ENCODE assay signal across 13 mouse cellular contexts in genomic region chr7:55995013-55995412, GRCm38 (mm10). TPM values are rescaled to one million over a fixed set of nuclear protein-coding genes. Genes with fewer than 3 reads are reported as not detected.
DNase-seq lines count a peak whose midpoint lies in the region; ATAC-seq and TF ChIP-seq lines count a peak whose summit lies in the region.
"Had no signal": no experiment of that assay in that cellular context is flagged by ENCODE, and none has a peak within 500 bp of the region (broad histone marks: within the 10 kb centered on the region; RNA-seq: fewer than 3 reads in every experiment).

No protein-coding gene starts in this region.

- no peak overlapping the region for H3K4me3 ChIP-seq in neural tube, embryonic 12.5 days
- H3K4me3 ChIP-seq in hindbrain, postnatal 0 days (ENCODE audit: low read length), result no peak overlapping the region
- H3K4me3 ChIP-seq in midbrain, postnatal 0 days (ENCODE audit: low read depth, low read length), result no peak overlapping the region
- H3K4me3 ChIP-seq: liver, embryonic 12.5 days had no signal

- H3K9ac ChIP-seq in neural tube, embryonic 12.5 days, result no peak overlapping the region
- no peak overlapping the region for H3K9ac ChIP-seq in hindbrain, postnatal 0 days (replicated peaks; ENCODE audit: low read length)
- no peak overlapping the region for H3K9ac ChIP-seq in midbrain, postnatal 0 days (replicated peaks; ENCODE audit: low read length, poor library complexity, severe bottlenecking)
- H3K9ac ChIP-seq: liver, embryonic 12.5 days had no signal

- DNase-seq in adrenal gland, adult 2 months, result peak; percentile 3
- DNase-seq in adrenal gland, postnatal 10 days, result no peak
- no peak for DNase-seq in neural tube, embryonic 10.5 days (ENCODE audit: extremely low spot score, low spot score)
- peak; percentile 65 for DNase-seq in hindbrain, postnatal 0 days (ENCODE audit: low spot score)
- peak; percentile 65 for DNase-seq in midbrain, postnatal 0 days (ENCODE audit: low spot score)
- DNase-seq in thymus, postnatal 10 days (ENCODE audit: low spot score in 2 of 2), result no peak
- DNase-seq in ovary, postnatal 10 days (ENCODE audit: low spot score), result no peak
- DNase-seq: adrenal gland, postnatal 14 days; cerebellum, postnatal 14 days; kidney, postnatal 25 days; lung, postnatal 36 days had no signal

- no peak overlapping the region for H3K27ac ChIP-seq in neural tube, embryonic 12.5 days
- H3K27ac ChIP-seq in hindbrain, postnatal 0 days, result 0 out of 2 replicates have a peak overlapping the region, but pooled peaks have one; percentile 36
- no peak overlapping the region for H3K27ac ChIP-seq in midbrain, postnatal 0 days (ENCODE audit: low read depth, low read length)

- 0 out of 2 replicates have a peak, but pooled peaks have one; percentile 44 for ATAC-seq in neural tube, embryonic 12.5 days (ENCODE audit: low FRiP score, low read depth)
- ATAC-seq in hindbrain, postnatal 0 days, result peak; percentile 90
- ATAC-seq in midbrain, postnatal 0 days (ENCODE audit: low FRiP score), result peak; percentile 70
- ATAC-seq: liver, embryonic 12.5 days had no signal

- WGBS in neural tube, embryonic 12.5 days, result 49% methylated on average over 4 of the region's 4 CpGs
- WGBS in hindbrain, postnatal 0 days, result 16% methylated on average over 4 of the region's 4 CpGs
- WGBS in midbrain, postnatal 0 days, result 12% methylated on average over 4 of the region's 4 CpGs

- no peak overlapping the region for H3K4me2 ChIP-seq in neural tube, embryonic 12.5 days (replicated peaks)
- no peak overlapping the region for H3K4me2 ChIP-seq in hindbrain, postnatal 0 days (ENCODE audit: low read depth, low read length)
- no peak overlapping the region for H3K4me2 ChIP-seq in midbrain, postnatal 0 days (ENCODE audit: low read depth, low read length, poor library complexity, severe bottlenecking)
- H3K4me2 ChIP-seq: liver, embryonic 12.5 days had no signal

- H3K4me1 ChIP-seq in neural tube, embryonic 12.5 days, result peaks cover 5% of the 10 kb centered on the region; the same call in 1 of the 2 replicates
- H3K4me1 ChIP-seq in hindbrain, postnatal 0 days (ENCODE audit: insufficient read depth, low read length), result peaks cover 4% of the 10 kb centered on the region; the same call in 1 of the 2 replicates
- peaks cover 4% of the 10 kb centered on the region; the same call in 1 of the 2 replicates for H3K4me1 ChIP-seq in midbrain, postnatal 0 days (ENCODE audit: insufficient read depth, low read length)

- H3K27me3 ChIP-seq in neural tube, embryonic 12.5 days (replicated peaks), result no peaks in the 10 kb centered on the region
- H3K27me3 ChIP-seq in hindbrain, postnatal 0 days (ENCODE audit: insufficient read depth, low read length), result no peaks in the 10 kb centered on the region
- H3K27me3 ChIP-seq in midbrain, postnatal 0 days (ENCODE audit: insufficient read depth, low read length), result no peaks in the 10 kb centered on the region
- H3K27me3 ChIP-seq: liver, embryonic 12.5 days had no signal

- no peaks in the 10 kb centered on the region for H3K36me3 ChIP-seq in neural tube, embryonic 12.5 days
- H3K36me3 ChIP-seq in hindbrain, postnatal 0 days (ENCODE audit: insufficient read depth, low read length), result no peaks in the 10 kb centered on the region
- peaks cover 3% of the 10 kb centered on the region; the same call in 1 of the 2 replicates for H3K36me3 ChIP-seq in midbrain, postnatal 0 days (ENCODE audit: insufficient read depth, low read length)

- no peak for TF ChIP-seq CTCF in hindbrain, postnatal 0 days (IDR thresholded peaks at IDR 0.05; ENCODE audit: low read depth)
- TF ChIP-seq CTCF in midbrain, postnatal 0 days (IDR thresholded peaks at IDR 0.05), result peak; percentile 19

- no peaks in the 10 kb centered on the region for H3K9me3 ChIP-seq in neural tube, embryonic 12.5 days
- no peaks in the 10 kb centered on the region for H3K9me3 ChIP-seq in hindbrain, postnatal 0 days (ENCODE audit: low read length)
- H3K9me3 ChIP-seq in midbrain, postnatal 0 days (ENCODE audit: low read length), result no peaks in the 10 kb centered on the region
- H3K9me3 ChIP-seq: liver, embryonic 12.5 days had no signal

RNA-seq across cellular contexts. Expression of gene Nipa1, which starts 24.7 kb away (rescaled TPM):
- 10 to 100 TPM in 1 of 2 experiments, 1 to 10 TPM in 1; 4.8 to 10.6 TPM for total RNA-seq in adrenal gland, adult 2 months (2021)
- 3.3 and 4.1 TPM in 2 replicates for polyA plus RNA-seq in adrenal gland, adult 2 months (2012; rRNA removed)
- 1 to 10 TPM; 6.7 to 6.8 TPM for total RNA-seq in adrenal gland, postnatal 10 days (2021)
- polyA plus RNA-seq in neural tube, embryonic 12.5 days (2016; fragmentation: Nextera tagmentation; extraction: Ambion mirVana), result 16.8 and 18.4 TPM in 2 replicates
- 43.5 and 48.0 TPM in 2 replicates for total RNA-seq in hindbrain, postnatal 0 days (2014; rRNA removed)
- polyA plus RNA-seq in hindbrain, postnatal 0 days (2015; fragmentation: Nextera tagmentation; extraction: Ambion mirVana), result 30.7 and 31.4 TPM in 2 replicates
- 48.1 and 48.9 TPM in 2 replicates for total RNA-seq in midbrain, postnatal 0 days (2014; rRNA removed)
- 30.3 and 31.7 TPM in 2 replicates for polyA plus RNA-seq in midbrain, postnatal 0 days (2015; fragmentation: Nextera tagmentation; extraction: Ambion mirVana)

RNA-seq across cellular contexts. Expression of gene Nipa2, which starts 32.7 kb away (rescaled TPM):
- 10 to 100 TPM; 29.6 to 41.9 TPM for total RNA-seq in adrenal gland, adult 2 months (2021)
- 37.4 and 42.5 TPM in 2 replicates for polyA plus RNA-seq in adrenal gland, adult 2 months (2012; rRNA removed)
- 10 to 100 TPM; 48.1 to 49.8 TPM for total RNA-seq in adrenal gland, postnatal 10 days (2021)
- polyA plus RNA-seq in neural tube, embryonic 12.5 days (2016; fragmentation: Nextera tagmentation; extraction: Ambion mirVana), result 52.3 and 54.5 TPM in 2 replicates
- 26.1 and 29.4 TPM in 2 replicates for total RNA-seq in hindbrain, postnatal 0 days (2014; rRNA removed)
- 37.3 and 38.9 TPM in 2 replicates for polyA plus RNA-seq in hindbrain, postnatal 0 days (2015; fragmentation: Nextera tagmentation; extraction: Ambion mirVana)
- 28.9 and 38.8 TPM in 2 replicates for total RNA-seq in midbrain, postnatal 0 days (2014; rRNA removed)
- 28.0 and 31.3 TPM in 2 replicates for polyA plus RNA-seq in midbrain, postnatal 0 days (2015; fragmentation: Nextera tagmentation; extraction: Ambion mirVana)

RNA-seq across cellular contexts. Expression of gene Herc2, which starts 55.0 kb away (rescaled TPM):
- 10 to 100 TPM; 45.0 to 50.8 TPM for total RNA-seq in adrenal gland, adult 2 months (2021)
- polyA plus RNA-seq in adrenal gland, adult 2 months (2012; rRNA removed), result 11.3 and 12.9 TPM in 2 replicates
- total RNA-seq in adrenal gland, postnatal 10 days (2021), result 10 to 100 TPM; 39.4 to 54.3 TPM
- polyA plus RNA-seq in neural tube, embryonic 12.5 days (2016; fragmentation: Nextera tagmentation; extraction: Ambion mirVana), result 36.5 and 38.4 TPM in 2 replicates
- 82.1 and 89.2 TPM in 2 replicates for total RNA-seq in hindbrain, postnatal 0 days (2014; rRNA removed)
- 41.3 and 41.8 TPM in 2 replicates for polyA plus RNA-seq in hindbrain, postnatal 0 days (2015; fragmentation: Nextera tagmentation; extraction: Ambion mirVana)
- total RNA-seq in midbrain, postnatal 0 days (2014; rRNA removed), result 89.2 and 108 TPM in 2 replicates
- polyA plus RNA-seq in midbrain, postnatal 0 days (2015; fragmentation: Nextera tagmentation; extraction: Ambion mirVana), result 37.6 and 47.8 TPM in 2 replicates

Comparison
In these comparisons a context has a peak if more than half of its experiments do, and no peak if none do; other contexts are left out.
1. DNase-seq: peak in adrenal gland, adult 2 months (single experiment), hindbrain, postnatal 0 days (single experiment) and midbrain, postnatal 0 days (single experiment); none in adrenal gland, postnatal 10 days (single experiment), neural tube, embryonic 10.5 days (single experiment), thymus, postnatal 10 days (0 of 2) and ovary, postnatal 10 days (single experiment).
2. Peak in every context shown above with its lines, with median percentiles within 50 percentile points of each other: ATAC-seq.